Mouse (Mus musculus) intestine, embryonic 14.5 days (tissue): ENCODE measurements around the gene Lsr. TPM values are rescaled to one million over a fixed set of nuclear protein-coding genes. Genes with fewer than 3 reads are reported as not detected.

ENCODE experiments used
- ATAC-seq: fragments of 200-750 bp; cut with Nextera tagmentation; replicated peaks from 2 replicates; pipeline ENCODE4 v1.8.0; 2017; ENCODE audit warnings: low read depth, moderate number of reproducible peaks, moderate TSS enrichment, moderate library complexity; ENCODE audit not compliant: low FRiP score, low TSS enrichment
- DNase-seq: peaks from one replicate; pipeline ENCODE4 v3.0.0-alpha.2; 2018; ENCODE audit warnings: low spot score
- H3K27ac ChIP-seq: fragments of 300-500 bp; sonication (generic); 2 replicates; pipeline ENCODE4 v1.5.1; 2014; ENCODE audit warnings: low read depth, mild to moderate bottlenecking, control low read depth
- H3K27me3 ChIP-seq: fragments of 300-500 bp; sonication (generic); replicated peaks from 2 replicates; pipeline ENCODE4 v1.6.1; 2014; ENCODE audit warnings: low read length, control low read depth; ENCODE audit not compliant: control insufficient read depth, insufficient read depth
- H3K36me3 ChIP-seq: fragments of 300-500 bp; sonication (generic); 2 replicates; pipeline ENCODE4 v1.6.1; 2014; ENCODE audit warnings: low read length, control low read depth; ENCODE audit not compliant: control insufficient read depth, insufficient read depth
- H3K4me1 ChIP-seq: fragments of 300-500 bp; sonication (generic); replicated peaks from 2 replicates; pipeline ENCODE4 v1.6.1; 2014; ENCODE audit warnings: low read length, control low read depth, mixed read lengths; ENCODE audit not compliant: control insufficient read depth, insufficient read depth
- H3K4me2 ChIP-seq: fragments of 300-500 bp; sonication (generic); 2 replicates; pipeline ENCODE4 v1.6.1; 2014; ENCODE audit warnings: low read length
- H3K4me3 ChIP-seq: fragments of 300-500 bp; sonication (generic); 2 replicates; pipeline ENCODE4 v1.5.1; 2014; ENCODE audit warnings: low read depth, low read length, control low read depth, mixed read lengths
- H3K9ac ChIP-seq: fragments of 300-500 bp; sonication (generic); 2 replicates; pipeline ENCODE4 v1.6.1; 2014; ENCODE audit warnings: mild to moderate bottlenecking, low read length
- H3K9me3 ChIP-seq: fragments of 300-500 bp; sonication (generic); 2 replicates; pipeline ENCODE4 v1.6.1; 2016; ENCODE audit warnings: low read length, control low read depth; ENCODE audit not compliant: control insufficient read depth
- WGBS: fragments of 180-500 bp; shearing (Covaris S2); extraction: QIAGEN DNeasy Blood & Tissue Kit; methylation state at CpG from one replicate; pipeline ENCODE4 v1.1.7; 2014; 5-methylcytosine and 5-hydroxymethylcytosine counted together
- polyA plus RNA-seq: library from polyadenylated mRNA; unstranded; fragments of >200 nt; fragmentation: Nextera tagmentation; extraction: Ambion mirVana; gene quantifications from 2 replicates; pipeline ENCODE4 v1.2.1, GENCODE M21; 2014

Lsr gene
- polyA plus RNA-seq, 1 experiment from 2014 or later, result 135 TPM

DNA sequence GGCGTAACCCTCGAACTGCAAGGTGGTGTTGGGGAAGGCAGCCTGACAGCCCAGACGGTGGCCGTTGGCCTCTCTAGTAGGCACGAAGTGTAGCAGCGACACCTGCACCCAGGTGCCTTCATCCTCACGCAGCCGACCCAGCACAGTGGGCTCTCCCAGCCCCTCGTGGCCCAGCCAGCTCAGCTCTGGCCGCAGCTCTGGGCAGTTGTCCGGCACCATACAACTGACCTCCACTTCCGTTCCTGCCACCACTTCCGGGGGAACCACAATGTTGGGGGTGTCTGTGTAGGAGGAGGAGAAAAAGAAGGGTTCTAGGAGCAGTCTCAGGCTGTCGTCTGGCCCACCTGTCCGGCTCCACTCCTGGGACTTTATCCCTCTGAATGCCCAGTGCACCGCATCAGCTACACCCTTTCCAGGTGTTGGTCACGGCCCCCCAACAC lies 64.3 kb downstream of the Lsr start:
- Histone ChIP-seq H3K9me3 (no peaks in the 10 kb centered on the region), H3K9ac (no peak overlapping the region), H3K4me3 (peak overlapping the region; percentile 15; the same call in 1 of the 2 replicates), H3K27ac (no peak overlapping the region), H3K4me2 (peak overlapping the region; percentile 55), H3K27me3 (no peaks in the 10 kb centered on the region), H3K36me3 (no peaks in the 10 kb centered on the region), H3K4me1 (peaks cover 8% of the 10 kb centered on the region; the same call in 1 of the 2 replicates)
- ATAC-seq, result peak; percentile 8; the same call in 1 of the 2 replicates
- WGBS, result 27% methylated on average over 15 of the region's 17 CpGs
- no peak for DNase-seq

DNA sequence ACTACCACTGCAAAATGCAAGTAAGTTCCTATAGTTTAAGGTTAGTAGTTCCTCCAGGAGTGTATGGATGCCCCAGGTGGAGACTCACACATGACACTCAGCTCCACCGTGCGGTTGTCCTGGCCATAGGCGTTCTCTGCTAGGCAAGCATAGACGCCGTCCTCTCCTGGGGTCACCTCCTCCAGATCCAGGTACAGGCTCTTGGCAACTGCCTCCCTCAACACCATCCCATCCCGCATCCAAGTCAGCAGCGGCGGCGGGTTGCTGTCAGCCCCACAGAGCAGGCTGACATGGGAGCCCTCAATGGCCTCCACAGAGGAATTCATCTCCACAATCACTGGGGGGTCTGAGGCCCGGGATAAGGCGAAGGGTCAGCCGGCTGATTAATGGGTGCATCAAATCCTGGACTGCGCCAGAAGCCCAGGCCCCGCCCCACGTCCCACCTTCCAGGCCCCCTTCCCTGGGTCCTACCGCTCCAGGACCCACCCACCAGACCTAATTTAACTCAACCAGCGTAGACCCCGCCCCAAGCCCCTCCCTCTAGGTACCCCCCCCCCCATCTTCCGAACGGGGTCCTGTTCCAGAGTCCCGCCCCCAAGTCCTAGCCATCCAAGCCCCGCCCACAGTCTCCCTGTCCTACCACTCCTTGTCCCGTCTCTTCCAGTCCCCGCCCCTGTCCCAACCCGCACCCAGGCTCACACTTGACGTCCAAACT lies 64.8 kb downstream of the Lsr start:
- Histone ChIP-seq H3K9me3 (no peaks in the 10 kb centered on the region), H3K4me2 (peak overlapping the region; percentile 55), H3K27me3 (no peaks in the 10 kb centered on the region), H3K9ac (no peak overlapping the region), H3K27ac (no peak overlapping the region), H3K4me1 (peaks cover 8% of the 10 kb centered on the region; the same call in 1 of the 2 replicates), H3K36me3 (no peaks in the 10 kb centered on the region), H3K4me3 (peak overlapping the region; percentile 15)
- WGBS, result under 1% methylated on average over 26 of the region's 26 CpGs
- DNase-seq (peak; percentile 61), ATAC-seq (peak; percentile 78)

Other genes starting within 250 kb of the Lsr start
- gene Tmem147, start 243.9 kb downstream of the Lsr start, polyA plus RNA-seq, result 213 and 238 TPM in 2 replicates
- 0.51 TPM in 1 of 2 replicates, not detected in the other for gene Gapdhs, start 229.8 kb downstream of the Lsr start, polyA plus RNA-seq
- 1.5 and 2.7 TPM in 2 replicates for gene Sbsn, start 222.0 kb downstream of the Lsr start, polyA plus RNA-seq
- 0.61 and 1.3 TPM in 2 replicates for gene Dmkn, start 209.7 kb downstream of the Lsr start, polyA plus RNA-seq
- gene Krtdap, start 185.6 kb downstream of the Lsr start, polyA plus RNA-seq, result 0.80 and 0.86 TPM in 2 replicates
- gene Ffar2, start 149.7 kb downstream of the Lsr start, polyA plus RNA-seq, result 2.4 and 5.9 TPM in 2 replicates
- 0.32 and 0.39 TPM in 2 replicates for gene Ffar3, start 117.3 kb downstream of the Lsr start, polyA plus RNA-seq
- gene Ffar1, start 111.9 kb downstream of the Lsr start, polyA plus RNA-seq, result 0.14 TPM in 1 of 2 replicates, not detected in the other
- gene Cd22, start 93.1 kb downstream of the Lsr start, polyA plus RNA-seq, result 0.12 TPM in 1 of 2 replicates, not detected in the other
- gene Mag, start 58.6 kb downstream of the Lsr start, polyA plus RNA-seq, result 0.22 and 0.35 TPM in 2 replicates
- not detected in 2 replicates for gene Hamp2, start 48.8 kb downstream of the Lsr start, polyA plus RNA-seq
- gene Hamp, start 29.4 kb downstream of the Lsr start, polyA plus RNA-seq, result not detected in 2 replicates
- 22.3 and 22.7 TPM in 2 replicates for gene Usf2, start 16.7 kb downstream of the Lsr start, polyA plus RNA-seq
- 7.1 and 9.4 TPM in 2 replicates for gene Fam187b, start 326 bp upstream of the Lsr start, polyA plus RNA-seq
- 18.1 and 22.8 TPM in 2 replicates for gene Fxyd5, start 69.0 kb upstream of the Lsr start, polyA plus RNA-seq
- 21.1 and 23.0 TPM in 2 replicates for gene Fxyd7, start 78.0 kb upstream of the Lsr start, polyA plus RNA-seq
- gene Fxyd1, start 83.7 kb upstream of the Lsr start, polyA plus RNA-seq, result 71.8 and 74.1 TPM in 2 replicates
- gene Lgi4, start 85.9 kb upstream of the Lsr start, polyA plus RNA-seq, result 1.2 and 2.4 TPM in 2 replicates
- 70.2 and 71.5 TPM in 2 replicates for gene Fxyd3, start 103.2 kb upstream of the Lsr start, polyA plus RNA-seq
- gene Hpn, start 141.8 kb upstream of the Lsr start, polyA plus RNA-seq, result 23.5 and 29.0 TPM in 2 replicates
- 0.99 and 2.4 TPM in 2 replicates for gene Scn1b, start 153.5 kb upstream of the Lsr start, polyA plus RNA-seq
- 54.2 and 66.2 TPM in 2 replicates for gene Gramd1a, start 182.4 kb upstream of the Lsr start, polyA plus RNA-seq